Mouse (Mus musculus) heart, embryonic 10.5 days (tissue): ENCODE data around the gene Smco3. TPM values are rescaled to one million over a fixed set of nuclear protein-coding genes. Genes with fewer than 3 reads are reported as not detected.

Experiments used
- DNase-seq: peaks from one replicate; pipeline ENCODE4 v3.0.0-alpha.2; 2017; ENCODE audit warnings: low spot score
- H3K27ac ChIP-seq: fragments of 300-500 bp; sonication (generic); 2 replicates; pipeline ENCODE4 v1.5.1; 2016; ENCODE audit warnings: mild to moderate bottlenecking
- H3K27me3 ChIP-seq: fragments of 300-500 bp; sonication (generic); 2 replicates; pipeline ENCODE4 v1.6.1; 2016; ENCODE audit warnings: mild to moderate bottlenecking; ENCODE audit not compliant: poor library complexity, insufficient read depth, severe bottlenecking
- H3K36me3 ChIP-seq: fragments of 300-500 bp; sonication (generic); 2 replicates; pipeline ENCODE4 v1.6.1; 2016; ENCODE audit warnings: mild to moderate bottlenecking, moderate library complexity
- H3K4me1 ChIP-seq: fragments of 300-500 bp; sonication (generic); 2 replicates; pipeline ENCODE4 v1.6.1; 2016; ENCODE audit warnings: mild to moderate bottlenecking
- H3K4me3 ChIP-seq: fragments of 300-500 bp; sonication (generic); 2 replicates; pipeline ENCODE4 v1.5.1; 2016; ENCODE audit warnings: mild to moderate bottlenecking, moderate library complexity
- H3K9me3 ChIP-seq: fragments of 300-500 bp; sonication (generic); 2 replicates; pipeline ENCODE4 v1.6.1; 2016; ENCODE audit warnings: mild to moderate bottlenecking, moderate library complexity
- WGBS: fragments of 180-500 bp; shearing (Covaris S2); methylation state at CpG from one replicate; pipeline ENCODE4 v1.1.7; 2016; 5-methylcytosine and 5-hydroxymethylcytosine counted together
- polyA plus RNA-seq: library from polyadenylated mRNA; unstranded; fragments of >200 nt; fragmentation: Nextera tagmentation; extraction: Ambion mirVana; gene quantifications from 2 replicates; pipeline ENCODE4 v1.2.1, GENCODE M21; 2016

Gene Smco3
- polyA plus RNA-seq, 1 experiment from 2014 or later = not detected

GRCm38 (mm10) chr6:136811196-136811595 lies 24.1 kb downstream of the Smco3 start:
- DNase-seq = no peak
- WGBS = 90% methylated on average over 10 of the region's 10 CpGs
- Histone ChIP-seq H3K27me3 (no peaks in the 10 kb centered on the region), H3K9me3 (no peaks in the 10 kb centered on the region), H3K36me3 (peaks cover 40% of the 10 kb centered on the region), H3K4me3 (no peak overlapping the region), H3K4me1 (peaks cover 17% of the 10 kb centered on the region), H3K27ac (no peak overlapping the region)

DNA sequence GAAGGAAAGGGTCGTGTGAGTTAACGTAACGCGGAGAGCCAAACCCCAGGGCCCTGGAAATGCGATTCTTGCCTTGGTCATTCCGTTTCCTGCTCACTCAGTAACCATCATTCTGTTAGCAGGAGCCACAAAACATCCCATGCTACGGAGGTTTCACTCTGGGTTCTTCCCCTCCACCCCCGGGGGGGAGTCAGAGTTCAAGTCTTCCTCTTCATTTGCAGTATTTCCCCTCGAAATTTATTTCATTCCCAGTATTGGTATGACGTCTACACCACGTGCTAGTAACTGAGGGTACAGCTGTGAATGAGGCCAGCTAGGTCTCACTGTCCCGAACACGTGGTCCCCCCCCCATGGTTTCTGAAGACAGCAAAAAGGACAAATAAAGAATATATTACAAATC lies 25.6 kb downstream of the Smco3 start:
- Histone ChIP-seq H3K4me3 (peak overlapping the region; percentile 85), H3K27me3 (no peaks in the 10 kb centered on the region), H3K36me3 (peaks cover 27% of the 10 kb centered on the region), H3K4me1 (peaks cover 17% of the 10 kb centered on the region), H3K9me3 (no peaks in the 10 kb centered on the region), H3K27ac (no peak overlapping the region)
- DNase-seq = no peak
- WGBS = 69% methylated on average over 13 of the region's 13 CpGs

DNA sequence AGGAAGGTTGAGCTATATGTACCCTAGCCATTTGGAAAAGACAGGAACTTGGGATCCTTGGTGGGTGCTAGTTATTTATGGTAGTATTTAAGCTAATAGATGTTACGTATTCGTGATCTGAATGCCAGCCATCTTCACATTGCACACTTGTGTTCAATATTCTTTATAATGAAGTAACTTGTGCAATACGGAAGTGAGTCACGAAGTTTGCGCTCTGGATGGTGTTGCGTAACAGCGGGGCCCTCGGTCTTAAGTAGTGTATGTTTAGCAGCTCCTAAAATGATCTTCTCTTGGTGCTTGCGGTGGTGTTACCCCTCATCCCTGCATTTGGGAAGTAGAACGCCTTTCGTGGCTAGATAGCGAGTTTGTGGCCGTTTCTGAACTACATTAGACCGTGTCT lies 26.2 kb downstream of the Smco3 start:
- 25% methylated on average over 14 of the region's 14 CpGs for WGBS
- H3K27ac ChIP-seq = peak overlapping the region; percentile 87
- no peaks in the 10 kb centered on the region for H3K9me3 ChIP-seq
- no peaks in the 10 kb centered on the region for H3K27me3 ChIP-seq
- peak overlapping the region; percentile 85 for H3K4me3 ChIP-seq
- H3K36me3 ChIP-seq = peaks cover 21% of the 10 kb centered on the region
- peaks cover 17% of the 10 kb centered on the region for H3K4me1 ChIP-seq
- no peak for DNase-seq

DNA sequence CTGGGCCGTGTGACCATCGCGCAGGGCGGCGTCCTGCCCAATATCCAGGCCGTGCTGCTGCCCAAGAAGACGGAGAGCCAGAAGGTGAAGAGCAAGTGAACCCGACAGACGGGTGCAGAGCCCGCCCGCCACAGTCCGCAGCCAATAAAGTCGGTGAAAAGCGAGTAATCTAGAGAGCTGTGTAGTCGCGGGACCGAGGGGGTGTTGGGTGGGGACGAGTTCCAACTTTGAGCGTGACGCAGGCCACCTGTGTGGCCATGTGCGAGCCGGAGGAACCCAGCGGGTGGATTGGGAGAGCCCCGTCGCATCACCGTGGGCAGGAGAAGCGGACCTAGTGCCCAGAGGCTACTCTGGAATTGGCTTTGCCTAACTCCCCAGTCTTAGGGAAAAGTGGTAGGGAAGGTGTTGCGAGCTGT lies 26.6 kb downstream of the Smco3 start:
- H3K27me3 ChIP-seq = no peaks in the 10 kb centered on the region
- H3K27ac ChIP-seq = peak overlapping the region; percentile 87
- no peaks in the 10 kb centered on the region for H3K9me3 ChIP-seq
- H3K4me1 ChIP-seq = peaks cover 17% of the 10 kb centered on the region
- under 1% methylated on average over 28 of the region's 28 CpGs for WGBS
- peak overlapping the region; percentile 85 for H3K4me3 ChIP-seq
- peaks cover 16% of the 10 kb centered on the region for H3K36me3 ChIP-seq
- no peak for DNase-seq

- DNase-seq = peak; percentile 98
- under 1% methylated on average over 34 of the region's 34 CpGs for WGBS
- Histone ChIP-seq H3K4me3 (peak within 1 kb of the TSS; percentile 85), H3K36me3 (peaks cover 11% of the 10 kb centered on the region), H3K4me1 (peaks cover 22% of the 10 kb centered on the region), H3K9me3 (no peaks in the 10 kb centered on the region), H3K27ac (peak within 1 kb of the TSS; percentile 87), H3K27me3 (no peaks in the 10 kb centered on the region)
These were observed 27.2 kb downstream of the Smco3 start, which contains the start of gene H2afj for GRCm38 (mm10) chr6:136808014-136808417. H2afj (plus strand) TSS chr6:136808244.

DNA sequence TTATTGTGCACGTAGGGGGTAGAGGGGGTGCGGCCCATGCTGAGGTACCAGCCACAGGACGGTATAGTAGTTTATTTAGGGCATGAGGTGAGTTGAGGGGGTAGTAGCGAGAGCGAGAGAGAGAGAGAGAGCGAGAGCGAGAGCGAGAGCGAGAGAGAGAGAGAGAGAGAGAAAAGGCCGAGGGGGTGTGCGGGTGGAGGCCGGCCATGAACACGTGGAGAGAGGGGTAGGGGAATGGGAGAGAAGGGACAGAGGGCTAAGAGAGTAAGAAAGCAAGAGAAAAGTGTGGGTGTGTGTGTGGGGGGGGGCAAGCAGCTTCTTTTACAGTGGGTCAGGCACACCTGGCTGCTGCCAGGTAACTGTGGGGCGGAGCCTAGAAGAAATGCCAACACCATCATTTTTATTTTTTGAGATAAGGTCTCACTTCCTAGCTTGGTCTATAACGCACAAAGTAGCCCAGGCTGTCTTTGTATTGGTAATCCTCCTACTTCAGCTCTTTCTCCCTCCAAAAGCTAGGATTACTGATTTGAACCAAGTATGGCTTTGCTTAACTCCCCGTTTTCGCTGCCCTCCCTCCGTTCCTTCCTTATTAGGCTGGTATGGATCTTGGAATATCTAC lies 27.7 kb downstream of the Smco3 start:
- WGBS = 32% methylated on average over 18 of the region's 18 CpGs
- no peak for DNase-seq
- Histone ChIP-seq H3K4me1 (peaks cover 24% of the 10 kb centered on the region), H3K36me3 (peaks cover 7% of the 10 kb centered on the region), H3K9me3 (no peaks in the 10 kb centered on the region), H3K4me3 (peak overlapping the region; percentile 85), H3K27me3 (no peaks in the 10 kb centered on the region), H3K27ac (peak overlapping the region; percentile 87)

DNA sequence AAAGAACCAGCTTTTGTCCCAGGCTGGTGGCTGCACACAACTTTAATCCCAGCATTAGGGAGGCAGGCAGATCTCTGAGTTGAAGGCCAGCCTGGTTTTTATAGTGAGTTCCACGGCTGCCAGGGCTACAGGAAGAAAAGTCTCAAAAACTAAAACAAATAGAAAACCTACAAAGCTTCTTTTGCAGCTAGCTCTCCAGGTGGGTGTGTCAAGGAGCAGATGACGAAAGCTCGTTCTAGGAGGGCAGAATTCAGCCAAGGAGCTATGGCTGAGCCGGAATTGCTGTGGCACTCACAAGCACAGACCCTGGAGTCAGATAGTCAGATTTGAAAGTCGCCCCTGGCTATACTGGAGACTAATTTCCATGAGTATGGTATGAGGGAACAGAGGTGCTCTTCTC lies 28.4 kb downstream of the Smco3 start:
- no peaks in the 10 kb centered on the region for H3K9me3 ChIP-seq
- H3K4me1 ChIP-seq = peaks cover 24% of the 10 kb centered on the region
- H3K27me3 ChIP-seq = no peaks in the 10 kb centered on the region
- 65% methylated on average over 5 of the region's 5 CpGs for WGBS
- H3K4me3 ChIP-seq = peak overlapping the region; percentile 85
- no peaks in the 10 kb centered on the region for H3K36me3 ChIP-seq
- DNase-seq = no peak
- H3K27ac ChIP-seq = peak overlapping the region; percentile 87

GRCm38 (mm10) chr6:136805409-136805775 lies 29.9 kb downstream of the Smco3 start:
- H3K4me1 ChIP-seq = peaks cover 24% of the 10 kb centered on the region
- no peaks in the 10 kb centered on the region for H3K27me3 ChIP-seq
- H3K27ac ChIP-seq = no peak overlapping the region
- no peak for DNase-seq
- H3K4me3 ChIP-seq = no peak overlapping the region
- WGBS = 75% methylated on average over 1 of the region's 1 CpGs
- H3K36me3 ChIP-seq = no peaks in the 10 kb centered on the region
- H3K9me3 ChIP-seq = no peaks in the 10 kb centered on the region

DNA sequence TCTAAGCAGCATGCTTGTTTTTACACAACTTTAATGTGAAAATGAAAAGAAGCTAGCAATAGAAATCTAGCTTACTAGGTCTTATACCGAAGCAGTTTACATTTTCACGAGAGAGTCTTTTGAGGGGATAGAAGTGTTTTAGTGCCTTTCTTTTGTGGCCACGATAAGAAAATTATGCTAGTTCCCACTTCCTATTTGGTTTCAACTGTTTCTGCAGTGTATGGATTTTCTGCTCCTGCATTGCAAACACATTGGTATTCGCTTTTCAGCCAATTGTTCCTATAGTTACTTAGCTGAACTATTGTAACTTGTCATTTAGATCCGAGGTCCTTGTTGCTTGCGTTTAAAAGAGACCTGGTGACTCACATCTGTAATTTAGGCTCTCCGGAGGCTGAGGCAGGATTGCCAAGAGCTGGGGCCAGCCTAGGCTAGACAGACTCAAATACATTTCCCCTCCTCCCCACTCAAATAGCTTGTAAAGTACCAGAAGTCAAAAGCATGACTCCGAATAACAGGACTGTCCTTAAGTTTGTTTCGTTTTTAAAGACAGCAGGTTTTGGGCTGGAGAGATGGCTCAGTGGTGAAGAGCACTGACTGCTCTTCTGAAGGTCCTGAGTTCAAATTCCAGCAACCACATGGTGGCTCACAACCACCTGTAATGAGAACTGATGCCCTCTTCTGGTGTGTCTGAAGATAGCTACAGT lies 30.4 kb downstream of the Smco3 start:
- Histone ChIP-seq H3K27me3 (no peaks in the 10 kb centered on the region), H3K36me3 (no peaks in the 10 kb centered on the region), H3K4me3 (peak overlapping the region; percentile 73), H3K9me3 (no peaks in the 10 kb centered on the region), H3K4me1 (peaks cover 24% of the 10 kb centered on the region), H3K27ac (peak overlapping the region; percentile 98)
- 38% methylated on average over 9 of the region's 9 CpGs for WGBS
- no peak for DNase-seq

- Histone ChIP-seq H3K4me3 (peak within 1 kb of the TSS; percentile 73), H3K9me3 (no peaks in the 10 kb centered on the region), H3K36me3 (no peaks in the 10 kb centered on the region), H3K27me3 (no peaks in the 10 kb centered on the region), H3K4me1 (peaks cover 16% of the 10 kb centered on the region; the same call in 1 of the 2 replicates), H3K27ac (peak within 1 kb of the TSS; percentile 98)
- WGBS = under 1% methylated on average over 50 of the region's 50 CpGs
- DNase-seq = peak; percentile 95
These were observed 31.3 kb downstream of the Smco3 start, which contains the start of gene Hist4h4 for GRCm38 (mm10) chr6:136803739-136804633. Hist4h4 (minus strand) TSS chr6:136804415.

GRCm38 (mm10) chr6:136803093-136803738 lies 32.0 kb downstream of the Smco3 start:
- WGBS = 13% methylated on average over 12 of the region's 12 CpGs
- peak overlapping the region; percentile 98 for H3K27ac ChIP-seq
- H3K27me3 ChIP-seq = no peaks in the 10 kb centered on the region
- H3K4me3 ChIP-seq = peak overlapping the region; percentile 73
- H3K9me3 ChIP-seq = no peaks in the 10 kb centered on the region
- H3K4me1 ChIP-seq = peaks cover 13% of the 10 kb centered on the region; the same call in 1 of the 2 replicates
- no peaks in the 10 kb centered on the region for H3K36me3 ChIP-seq
- DNase-seq = no peak

GRCm38 (mm10) chr6:136801274-136801673 lies 34.0 kb downstream of the Smco3 start:
- Histone ChIP-seq H3K4me1 (peaks cover 8% of the 10 kb centered on the region; the same call in 1 of the 2 replicates), H3K36me3 (no peaks in the 10 kb centered on the region), H3K27ac (no peak overlapping the region), H3K9me3 (no peaks in the 10 kb centered on the region), H3K27me3 (no peaks in the 10 kb centered on the region), H3K4me3 (no peak overlapping the region)
- no peak for DNase-seq
- 84% methylated on average over 6 of the region's 6 CpGs for WGBS
